Mouse (Mus musculus): Measurements from ENCODE around the gene G6pd2. TPM values are rescaled to one million over a fixed set of nuclear protein-coding genes. Genes with fewer than 3 reads are reported as not detected.

G6pd2 gene
- not detected in 2 replicates for polyA plus RNA-seq (2014; fragmentation: Nextera tagmentation; extraction: Ambion mirVana)

DNA sequence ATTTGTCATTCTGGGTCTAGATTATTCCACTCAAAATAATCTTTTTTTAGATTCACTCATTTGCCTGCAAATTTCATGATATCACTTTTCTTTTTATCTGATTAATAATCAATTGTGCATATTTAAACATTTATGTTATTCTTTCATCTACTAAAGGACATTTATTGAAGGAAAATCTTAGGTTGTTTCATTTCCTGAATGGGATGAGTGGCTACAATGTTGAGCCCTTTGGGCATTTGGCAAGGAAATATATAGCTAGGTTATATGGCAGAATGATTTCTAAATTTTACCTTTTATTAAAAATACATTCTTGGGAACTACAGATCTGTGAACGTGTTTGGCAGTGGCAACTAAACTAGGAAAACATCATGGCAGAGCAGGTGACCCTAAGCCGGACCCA, at the start of gene G6pd2:
Gene G6pd2, plus strand, starts transcription at position 301 of the 400 bp plus-strand sequence.
- Histone ChIP-seq H3K27me3 (ENCODE audit: control insufficient read depth, insufficient read depth, low read length) (no peaks in the 10 kb centered on the region), H3K27ac (ENCODE audit: low read depth, low read length) (no peak within 1 kb of the TSS)
- WGBS (ENCODE audit: insufficient replicate concordance) = 81% methylated on average over 2 of the region's 2 CpGs

DNA sequence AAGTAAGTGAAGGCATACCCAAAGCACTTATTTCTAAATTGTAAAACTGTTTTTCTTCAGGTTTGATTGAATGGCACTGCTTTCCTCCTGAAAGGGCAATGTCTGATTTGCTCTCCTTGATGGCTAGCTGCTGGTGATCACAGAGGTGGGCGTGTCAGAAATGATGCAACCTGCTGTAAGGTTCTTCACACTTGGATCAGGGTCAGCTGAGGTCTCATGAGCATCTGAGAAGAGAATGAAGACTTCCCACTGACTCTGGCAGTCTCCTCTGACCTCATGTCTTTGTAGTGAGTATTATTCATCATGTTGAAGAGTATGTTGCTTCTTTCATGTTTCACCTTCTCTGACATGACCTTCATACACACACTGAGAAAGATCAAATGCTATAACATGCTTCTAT, 44.4 kb upstream of the G6pd2 start:
- ATAC-seq (replicated peaks; ENCODE audit: insufficient number of reproducible peaks, low FRiP score, low TSS enrichment) = no peak
- no peak overlapping the region for H3K9ac ChIP-seq (ENCODE audit: low read depth, low read length)
- H3K4me2 ChIP-seq = no peak overlapping the region
- 48% methylated on average over 1 of the region's 1 CpGs for WGBS (ENCODE audit: insufficient replicate concordance)
- no peaks in the 10 kb centered on the region for H3K36me3 ChIP-seq (ENCODE audit: control insufficient read depth, insufficient read depth, low read length)
- H3K9me3 ChIP-seq (replicated peaks; ENCODE audit: control insufficient read depth, low read length) = no peaks in the 10 kb centered on the region
- no peak overlapping the region for H3K27ac ChIP-seq (ENCODE audit: low read depth, low read length)
- H3K27me3 ChIP-seq (ENCODE audit: control insufficient read depth, insufficient read depth, low read length) = no peaks in the 10 kb centered on the region
- no peak overlapping the region for H3K4me3 ChIP-seq (ENCODE audit: low read depth, low read length)
- no peaks in the 10 kb centered on the region for H3K4me1 ChIP-seq (ENCODE audit: control insufficient read depth, insufficient read depth, low read length)

More for the DNA sequence above, at the start of gene G6pd2:
- Histone ChIP-seq H3K9me3 (replicated peaks; ENCODE audit: control insufficient read depth, low read length) (no peaks in the 10 kb centered on the region), H3K9ac (ENCODE audit: low read depth, low read length) (no peak within 1 kb of the TSS), H3K4me1 (ENCODE audit: control insufficient read depth, insufficient read depth, low read length) (no peaks in the 10 kb centered on the region), H3K4me3 (ENCODE audit: low read depth, low read length) (no peak within 1 kb of the TSS), H3K36me3 (ENCODE audit: control insufficient read depth, insufficient read depth, low read length) (no peaks in the 10 kb centered on the region), H3K4me2 (no peak within 1 kb of the TSS)
- ATAC-seq (replicated peaks; ENCODE audit: insufficient number of reproducible peaks, low FRiP score, low TSS enrichment) = no peak

DNA sequence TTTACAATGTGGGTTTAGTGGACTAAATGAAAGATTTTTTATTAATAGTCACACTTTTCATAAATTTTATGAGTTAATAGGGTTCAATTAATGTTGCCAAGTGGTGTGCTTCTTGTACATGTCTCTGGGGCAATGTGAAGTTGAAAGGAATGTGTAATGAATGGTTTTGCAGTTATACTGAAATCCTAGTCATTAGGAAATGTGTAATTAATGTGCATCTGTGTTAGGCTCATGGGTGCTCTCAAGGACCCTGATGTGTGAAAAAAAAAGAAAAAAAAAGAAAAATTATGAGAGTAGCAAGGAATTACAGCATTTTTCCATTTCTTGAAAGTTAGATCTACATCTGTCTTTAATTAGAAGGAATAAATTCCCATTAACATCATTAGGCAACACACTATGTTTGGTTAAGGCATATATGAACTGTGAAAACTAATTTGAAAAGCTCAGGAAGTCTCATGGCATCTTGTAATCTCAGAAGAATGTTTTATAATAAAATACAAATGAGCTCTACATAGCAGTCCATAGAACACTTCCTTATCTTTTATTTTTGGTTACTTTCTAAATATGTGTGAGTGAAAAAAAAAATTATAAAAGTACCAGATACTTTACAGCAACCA, 24.4 kb downstream of the G6pd2 start:
- no peaks in the 10 kb centered on the region for H3K36me3 ChIP-seq (ENCODE audit: control insufficient read depth, insufficient read depth, low read length)
- no peak for ATAC-seq (replicated peaks; ENCODE audit: insufficient number of reproducible peaks, low FRiP score, low TSS enrichment)

DNA sequence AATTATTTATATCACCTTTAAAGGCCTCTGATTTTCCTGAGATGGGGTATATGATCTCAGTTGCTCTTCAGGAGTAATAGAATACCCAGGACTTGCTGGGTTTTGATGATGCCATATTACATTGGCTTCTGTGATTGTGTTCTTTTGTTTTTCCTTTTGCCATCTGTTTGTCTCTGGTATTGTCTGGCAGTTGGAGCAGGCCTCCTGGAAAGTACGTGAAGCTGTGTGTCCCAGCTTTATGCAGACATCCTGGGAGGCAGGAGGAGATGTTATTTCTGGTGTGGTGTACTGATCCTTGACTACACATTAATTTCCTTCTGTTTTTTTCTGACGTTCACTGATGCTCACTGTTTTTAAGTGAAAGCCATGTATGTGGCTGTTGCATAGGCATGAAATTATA, 35.3 kb downstream of the G6pd2 start:
- no peak overlapping the region for H3K4me3 ChIP-seq (ENCODE audit: low read depth, low read length)
- ATAC-seq (replicated peaks; ENCODE audit: insufficient number of reproducible peaks, low FRiP score, low TSS enrichment) = no peak
- H3K4me2 ChIP-seq = no peak overlapping the region
- no peak overlapping the region for H3K9ac ChIP-seq (ENCODE audit: low read depth, low read length)
- H3K27ac ChIP-seq (ENCODE audit: low read depth, low read length) = no peak overlapping the region
- no peaks in the 10 kb centered on the region for H3K9me3 ChIP-seq (replicated peaks; ENCODE audit: control insufficient read depth, low read length)
- H3K36me3 ChIP-seq (ENCODE audit: control insufficient read depth, insufficient read depth, low read length) = no peaks in the 10 kb centered on the region
- WGBS (ENCODE audit: insufficient replicate concordance) = 70% methylated on average over 2 of the region's 2 CpGs
- no peaks in the 10 kb centered on the region for H3K27me3 ChIP-seq (ENCODE audit: control insufficient read depth, insufficient read depth, low read length)
- no peaks in the 10 kb centered on the region for H3K4me1 ChIP-seq (ENCODE audit: control insufficient read depth, insufficient read depth, low read length)

More for the DNA sequence above, 24.4 kb downstream of the G6pd2 start:
- no peak overlapping the region for H3K9ac ChIP-seq (ENCODE audit: low read depth, low read length)
- no peak overlapping the region for H3K4me3 ChIP-seq (ENCODE audit: low read depth, low read length)
- no peaks in the 10 kb centered on the region for H3K9me3 ChIP-seq (replicated peaks; ENCODE audit: control insufficient read depth, low read length)
- no peak overlapping the region for H3K27ac ChIP-seq (ENCODE audit: low read depth, low read length)
- H3K4me2 ChIP-seq = no peak overlapping the region
- no peaks in the 10 kb centered on the region for H3K4me1 ChIP-seq (ENCODE audit: control insufficient read depth, insufficient read depth, low read length)
- H3K27me3 ChIP-seq (ENCODE audit: control insufficient read depth, insufficient read depth, low read length) = no peaks in the 10 kb centered on the region
